Mouse (Mus musculus) limb, embryonic 14.5 days (tissue): ENCODE results near the gene Lrrc3b. TPM values are rescaled to one million over a fixed set of nuclear protein-coding genes. Genes with fewer than 3 reads are reported as not detected.

ENCODE experiments used
- ATAC-seq: fragments of 200-750 bp; cut with Nextera tagmentation; 2 replicates; pipeline ENCODE4 v1.8.0; 2017; ENCODE audit warnings: low read depth, moderate number of reproducible peaks, moderate TSS enrichment; ENCODE audit not compliant: low FRiP score
- DNase-seq: peaks from one replicate; pipeline ENCODE4 v3.0.0-alpha.2; 2015; ENCODE audit warnings: low spot score
- H3K27ac ChIP-seq: fragments of 300-500 bp; sonication (generic); replicated peaks from 2 replicates; pipeline ENCODE4 v1.5.1; 2014; ENCODE audit warnings: low read depth, mild to moderate bottlenecking, low read length, moderate library complexity, mixed read lengths
- H3K27me3 ChIP-seq: fragments of 300-500 bp; sonication (generic); 2 replicates; pipeline ENCODE4 v1.6.1; 2014; ENCODE audit warnings: low read length, mixed read lengths; ENCODE audit not compliant: control insufficient read depth, insufficient read depth
- H3K36me3 ChIP-seq: fragments of 300-500 bp; sonication (generic); 2 replicates; pipeline ENCODE4 v1.6.1; 2014; ENCODE audit warnings: mild to moderate bottlenecking, low read length, moderate library complexity, mixed read lengths; ENCODE audit not compliant: control insufficient read depth, insufficient read depth
- H3K4me1 ChIP-seq: fragments of 300-500 bp; sonication (generic); 2 replicates; pipeline ENCODE4 v1.6.1; 2014; ENCODE audit warnings: antibody characterized with exemption, low read length, mixed read lengths; ENCODE audit not compliant: control insufficient read depth, insufficient read depth
- H3K4me2 ChIP-seq: fragments of 300-500 bp; sonication (generic); replicated peaks from 2 replicates; pipeline ENCODE4 v1.6.1; 2014; ENCODE audit warnings: low read depth, mild to moderate bottlenecking, low read length, moderate library complexity; ENCODE audit not compliant: severe bottlenecking
- H3K4me3 ChIP-seq: fragments of 300-500 bp; sonication (generic); replicated peaks from 2 replicates; pipeline ENCODE4 v1.5.1; 2014; ENCODE audit warnings: low read length
- H3K9ac ChIP-seq: fragments of 300-500 bp; sonication (generic); 2 replicates; pipeline ENCODE4 v1.6.1; 2014; ENCODE audit warnings: mild to moderate bottlenecking, low read depth, low read length, moderate library complexity; ENCODE audit not compliant: severe bottlenecking
- H3K9me3 ChIP-seq: fragments of 300-500 bp; sonication (generic); 2 replicates; pipeline ENCODE4 v1.6.1; 2016; ENCODE audit warnings: low read length; ENCODE audit not compliant: control insufficient read depth
- POLR2A ChIP-seq: fragments of 200-500 bp; IDR thresholded peaks from 2 replicates; pipeline ENCODE4 v1.8.0; 2012; ENCODE audit warnings: inconsistent platforms, mild to moderate bottlenecking, moderate library complexity, borderline replicate concordance; ENCODE audit not compliant: insufficient read depth, insufficient read length; ENCODE audit errors: extremely low read depth
- WGBS: fragments of 180-500 bp; shearing (Covaris S2); extraction: QIAGEN DNeasy Blood & Tissue Kit; methylation state at CpG from one replicate; pipeline ENCODE4 v1.1.7; 2014; 5-methylcytosine and 5-hydroxymethylcytosine counted together
- polyA plus RNA-seq, 2 experiments: library from polyadenylated mRNA; depleted of rRNA in 1 of 2; stranded (reverse) in 1 of 2; unstranded in 1 of 2; fragments of >200 nt; fragmentation: Nextera tagmentation in 1 of 2; extraction: Ambion mirVana in 1 of 2; gene quantifications; 2 replicates each; pipeline versions ENCODE4 v1.2.1 to v1.2.3; 2012 to 2014

Gene Lrrc3b
- polyA plus RNA-seq, 2 experiments: 2.2 to 3.1 TPM

DNA sequence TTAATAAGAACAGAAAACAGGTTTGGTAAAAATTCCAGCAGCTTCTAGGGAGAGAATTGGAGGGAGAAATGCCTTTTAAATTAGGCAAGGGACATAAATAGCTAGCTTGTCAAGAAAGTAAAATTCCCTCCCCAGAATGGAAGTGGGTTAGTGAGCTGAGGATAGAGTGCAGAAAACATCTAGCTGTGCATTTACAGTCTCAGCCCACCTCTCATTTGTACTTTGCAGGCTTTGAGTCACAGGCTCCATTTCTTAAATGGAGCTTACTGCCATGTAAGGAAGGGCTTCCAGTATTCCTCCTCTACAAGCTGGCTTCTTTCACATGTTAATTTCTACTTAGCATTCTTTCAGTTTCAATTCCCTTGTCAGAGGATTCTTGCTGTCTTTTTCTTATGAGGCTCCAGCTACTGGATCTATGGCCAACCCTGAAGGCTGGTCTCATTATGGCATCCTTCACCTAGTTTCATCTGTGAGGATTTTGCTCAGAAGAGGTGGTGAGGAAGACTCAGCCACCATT is 119.3 kb downstream of the Lrrc3b start:
- peaks cover 8% of the 10 kb centered on the region; the same call in 1 of the 2 replicates for H3K4me1 ChIP-seq
- no peaks in the 10 kb centered on the region for H3K36me3 ChIP-seq
- no peaks in the 10 kb centered on the region for H3K27me3 ChIP-seq
- H3K4me3 ChIP-seq: no peak overlapping the region
- H3K9me3 ChIP-seq: no peaks in the 10 kb centered on the region
- DNase-seq (no peak), ATAC-seq (no peak)
- no peak overlapping the region for H3K27ac ChIP-seq
- no peak overlapping the region for H3K9ac ChIP-seq
- H3K4me2 ChIP-seq: no peak overlapping the region
- TF ChIP-seq POLR2A: no peak

DNA sequence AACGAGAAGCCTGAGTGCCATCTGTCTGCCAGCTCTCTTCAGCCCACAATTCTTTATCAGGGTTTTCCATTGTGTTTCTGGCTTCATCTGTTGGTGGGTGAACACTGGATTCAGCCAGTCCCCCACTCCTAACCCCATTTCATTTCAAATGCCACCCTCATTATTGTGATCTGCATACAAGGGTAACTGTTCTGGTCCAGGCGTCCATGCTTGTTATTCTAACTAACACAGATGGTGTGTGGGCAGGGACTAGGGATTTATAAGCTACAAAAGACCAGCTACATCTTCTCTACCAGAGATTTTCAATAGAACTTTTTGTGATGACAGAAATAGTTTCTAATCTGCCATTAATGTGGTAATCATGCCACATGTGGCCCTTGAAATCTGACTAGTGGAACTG is 130.2 kb downstream of the Lrrc3b start:
- Histone ChIP-seq H3K36me3 (no peaks in the 10 kb centered on the region), H3K4me1 (no peaks in the 10 kb centered on the region), H3K9ac (no peak overlapping the region), H3K4me3 (no peak overlapping the region), H3K27ac (no peak overlapping the region), H3K9me3 (no peaks in the 10 kb centered on the region), H3K27me3 (no peaks in the 10 kb centered on the region), H3K4me2 (no peak overlapping the region)
- ATAC-seq (no peak), DNase-seq (no peak)
- WGBS: 87% methylated on average over 2 of the region's 2 CpGs
- no peak for TF ChIP-seq POLR2A
